Mouse (Mus musculus) brain, embryonic 14.5 days (tissue): ENCODE results near the gene Palm3.

Experiments used
- CTCF ChIP-seq: fragments of 200-500 bp; IDR thresholded peaks from 2 replicates; pipeline ENCODE4 v1.5.1; 2012; ENCODE audit warnings: inconsistent platforms, mild to moderate bottlenecking, moderate library complexity, borderline replicate concordance; ENCODE audit not compliant: insufficient read depth, insufficient read length; ENCODE audit errors: extremely low read depth
- POLR2A ChIP-seq: fragments of 200-500 bp; IDR thresholded peaks from 2 replicates; pipeline ENCODE4 v1.6.1; 2012; ENCODE audit warnings: mild to moderate bottlenecking, inconsistent platforms, borderline replicate concordance; ENCODE audit not compliant: poor library complexity, insufficient read depth, insufficient read length, severe bottlenecking; ENCODE audit errors: extremely low read depth

DNA sequence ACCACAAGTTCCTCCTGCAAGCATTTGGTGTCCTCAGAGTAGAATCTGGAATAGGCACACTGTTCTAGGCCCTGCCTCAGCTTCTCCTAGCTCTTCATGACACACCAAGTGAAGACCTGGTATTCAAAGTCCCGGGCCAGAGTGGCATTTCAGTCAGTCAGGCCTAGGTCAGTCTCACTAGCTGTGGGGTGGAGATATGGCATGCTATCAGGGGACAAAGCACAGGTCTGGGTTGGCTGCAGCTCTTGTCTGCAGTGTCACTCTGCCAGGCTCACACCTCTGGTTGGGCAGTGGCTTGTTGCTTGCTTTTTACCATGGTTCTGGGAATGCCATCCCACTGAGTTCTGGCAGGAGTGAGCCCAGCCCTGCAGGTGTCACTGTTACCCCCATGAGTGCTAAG lies 55.1 kb downstream of the Palm3 start:
- TF ChIP-seq POLR2A: no peak
- no peak for TF ChIP-seq CTCF
